Mouse (Mus musculus) forebrain, embryonic 13.5 days (tissue): ENCODE measurements around the gene Irf1. TPM values are rescaled to one million over a fixed set of nuclear protein-coding genes. Genes with fewer than 3 reads are reported as not detected.
A peak's percentile ranks its signal among the peaks of the same experiment; 100 is the strongest.
"Not testable (repeated sequence)": the region's sequence is repeated elsewhere in the genome, so short reads cannot be mapped to it uniquely, and the experiment has no call there.

Experiments used
- ATAC-seq: fragments of 200-750 bp; cut with Nextera tagmentation; 2 replicates; pipeline ENCODE4 v1.8.0; 2017
- H3K27ac ChIP-seq: fragments of 300-500 bp; sonication (generic); 2 replicates; pipeline ENCODE4 v1.5.1; 2015; ENCODE audit warnings: inconsistent platforms, mild to moderate bottlenecking, moderate library complexity
- H3K27me3 ChIP-seq: fragments of 300-500 bp; sonication (generic); 2 replicates; pipeline ENCODE4 v1.6.1; 2015; ENCODE audit warnings: mild to moderate bottlenecking, inconsistent platforms
- H3K36me3 ChIP-seq: fragments of 300-500 bp; sonication (generic); 2 replicates; pipeline ENCODE4 v1.6.1; 2015; ENCODE audit warnings: mild to moderate bottlenecking, inconsistent platforms; ENCODE audit not compliant: poor library complexity, severe bottlenecking
- H3K4me1 ChIP-seq: fragments of 300-500 bp; sonication (generic); 2 replicates; pipeline ENCODE4 v1.6.1; 2015; ENCODE audit warnings: inconsistent platforms
- H3K4me2 ChIP-seq: fragments of 300-500 bp; sonication (generic); 2 replicates; pipeline ENCODE4 v1.6.1; 2015; ENCODE audit warnings: inconsistent platforms, mild to moderate bottlenecking, moderate library complexity
- H3K4me3 ChIP-seq: fragments of 300-500 bp; sonication (generic); 2 replicates; pipeline ENCODE4 v1.5.1; 2015; ENCODE audit warnings: mild to moderate bottlenecking, inconsistent platforms
- H3K9ac ChIP-seq: fragments of 300-500 bp; sonication (generic); 2 replicates; pipeline ENCODE4 v1.6.1; 2015; ENCODE audit warnings: mild to moderate bottlenecking, inconsistent platforms
- H3K9me3 ChIP-seq: fragments of 300-500 bp; sonication (generic); replicated peaks from 2 replicates; pipeline ENCODE4 v1.6.1; 2016; ENCODE audit warnings: inconsistent platforms
- WGBS: fragments of 180-500 bp; shearing (Covaris S2); methylation state at CpG from one replicate; pipeline ENCODE4 v1.1.7; 2015; 5-methylcytosine and 5-hydroxymethylcytosine counted together
- polyA plus RNA-seq: library from polyadenylated mRNA; unstranded; fragments of >200 nt; fragmentation: Nextera tagmentation; extraction: Ambion mirVana; gene quantifications from 2 replicates; pipeline ENCODE4 v1.2.1, GENCODE M21; 2015

The Irf1 gene
- polyA plus RNA-seq, 1 experiment from 2014 or later = 2.7 TPM

DNA sequence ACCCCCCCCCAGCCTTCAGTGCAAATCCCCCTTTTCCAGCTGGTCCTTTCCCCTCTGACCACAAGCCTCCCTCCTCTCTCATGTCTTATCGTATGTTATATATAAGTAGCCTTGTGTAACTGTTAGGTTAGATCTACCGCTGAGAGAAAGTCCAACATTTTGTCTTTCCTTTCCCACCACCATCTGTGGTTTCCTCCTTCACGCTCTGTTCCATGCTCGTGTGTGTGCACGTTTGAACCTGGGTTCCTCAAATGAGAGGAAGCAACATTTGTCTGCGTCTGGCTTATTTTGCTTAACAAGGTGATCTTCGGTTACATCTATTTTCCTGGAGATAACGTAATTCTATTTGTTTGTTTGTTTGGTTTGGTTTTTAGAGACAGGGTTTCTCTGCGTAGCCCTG lies 21.8 kb upstream of the Irf1 start:
- 90% methylated on average over 9 of the region's 9 CpGs for WGBS
- H3K27me3 ChIP-seq = no peaks in the 10 kb centered on the region
- no peak overlapping the region for H3K27ac ChIP-seq
- no peak for ATAC-seq
- no peaks in the 10 kb centered on the region for H3K36me3 ChIP-seq
- no peaks in the 10 kb centered on the region for H3K9me3 ChIP-seq
- no peaks in the 10 kb centered on the region for H3K4me1 ChIP-seq
- H3K9ac ChIP-seq = no peak overlapping the region
- no peak overlapping the region for H3K4me3 ChIP-seq
- H3K4me2 ChIP-seq = no peak overlapping the region

DNA sequence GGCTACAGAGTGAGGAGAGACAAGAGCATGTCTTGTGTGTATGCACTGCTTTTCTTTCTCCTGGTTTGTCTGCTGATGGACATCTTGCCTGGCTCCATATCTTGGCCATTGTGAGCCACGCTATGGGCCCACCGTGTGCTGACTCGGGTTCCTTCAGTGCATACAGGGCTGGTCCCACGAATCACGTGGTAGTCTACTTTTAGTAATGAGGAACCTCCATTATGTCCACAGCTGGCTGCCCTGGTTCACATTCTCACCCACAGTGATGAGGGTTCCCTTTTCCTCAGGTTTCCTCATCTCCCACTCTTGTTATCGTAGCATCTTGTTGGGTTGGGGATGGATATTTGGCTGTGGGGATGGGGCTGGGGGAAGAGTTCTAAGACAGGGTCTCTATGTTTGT lies 21.2 kb upstream of the Irf1 start:
- Histone ChIP-seq H3K9me3 (no peaks in the 10 kb centered on the region; the same call in 1 of the 2 replicates), H3K36me3 (no peaks in the 10 kb centered on the region), H3K4me3 (no peak overlapping the region), H3K27ac (no peak overlapping the region), H3K4me1 (no peaks in the 10 kb centered on the region), H3K4me2 (no peak overlapping the region), H3K27me3 (no peaks in the 10 kb centered on the region), H3K9ac (no peak overlapping the region)
- ATAC-seq = no peak
- 91% methylated on average over 6 of the region's 6 CpGs for WGBS

DNA sequence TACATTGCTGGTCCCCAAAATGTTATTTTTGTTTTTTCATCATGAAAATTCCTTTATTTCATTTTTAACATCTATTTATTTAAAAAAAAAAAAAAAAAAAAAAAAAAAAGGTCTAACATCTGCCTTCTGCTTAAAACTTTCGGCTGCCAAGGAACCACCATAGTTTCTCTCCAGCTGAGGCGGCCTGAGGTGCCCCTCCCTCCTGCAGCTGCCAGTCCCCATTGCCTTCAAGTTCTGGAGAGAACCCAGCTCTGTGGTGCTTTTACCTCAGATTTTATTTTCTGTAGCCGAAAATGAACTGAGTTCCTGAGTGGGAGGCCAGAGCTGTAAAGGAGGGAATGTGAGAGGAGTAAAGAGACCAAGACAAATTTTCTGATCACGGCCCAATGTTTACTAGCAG lies 20.5 kb upstream of the Irf1 start:
- Histone ChIP-seq H3K9ac (no peak overlapping the region), H3K4me2 (no peak overlapping the region), H3K4me1 (no peaks in the 10 kb centered on the region), H3K27me3 (no peaks in the 10 kb centered on the region), H3K36me3 (no peaks in the 10 kb centered on the region), H3K4me3 (no peak overlapping the region), H3K27ac (no peak overlapping the region), H3K9me3 (no peaks in the 10 kb centered on the region; the same call in 1 of the 2 replicates)
- no peak for ATAC-seq
- 70% methylated on average over 4 of the region's 4 CpGs for WGBS

DNA sequence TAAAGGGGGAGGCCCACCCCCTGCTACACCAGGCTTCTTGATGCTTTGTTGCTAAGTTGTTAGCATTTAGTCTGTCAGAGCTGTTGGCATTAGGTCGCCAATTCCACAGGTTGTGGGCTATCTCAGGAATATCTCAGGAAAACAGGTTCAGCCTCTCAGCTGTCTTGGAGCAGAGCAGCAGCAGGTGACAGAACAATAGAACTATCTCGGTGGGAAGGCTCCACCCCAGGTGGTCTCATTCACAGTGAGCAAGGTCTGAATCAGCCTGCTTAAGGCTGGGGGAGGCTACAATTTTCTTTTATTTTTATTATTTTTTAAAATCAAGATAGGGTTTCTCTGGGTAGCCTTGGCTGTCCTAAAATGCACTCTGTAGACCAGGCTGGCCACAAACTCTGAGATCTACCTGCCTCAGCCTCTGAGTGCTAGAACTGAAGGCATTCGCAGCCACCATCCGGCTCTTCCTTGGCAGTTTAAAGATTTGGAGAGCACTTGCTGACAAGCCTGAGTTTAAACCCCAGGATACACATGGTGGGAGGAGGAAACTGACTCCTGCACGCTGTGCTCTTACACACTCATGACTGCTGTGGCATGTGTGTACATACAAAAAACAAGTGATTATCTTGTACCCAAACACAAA lies 20.0 kb upstream of the Irf1 start:
- no peak overlapping the region for H3K4me2 ChIP-seq
- H3K9me3 ChIP-seq = no peaks in the 10 kb centered on the region; the same call in 1 of the 2 replicates
- no peaks in the 10 kb centered on the region for H3K36me3 ChIP-seq
- H3K4me1 ChIP-seq = no peaks in the 10 kb centered on the region
- 52% methylated on average over 5 of the region's 5 CpGs for WGBS
- H3K9ac ChIP-seq = no peak overlapping the region
- no peak for ATAC-seq
- no peak overlapping the region for H3K27ac ChIP-seq
- H3K4me3 ChIP-seq = no peak overlapping the region
- H3K27me3 ChIP-seq = no peaks in the 10 kb centered on the region

DNA sequence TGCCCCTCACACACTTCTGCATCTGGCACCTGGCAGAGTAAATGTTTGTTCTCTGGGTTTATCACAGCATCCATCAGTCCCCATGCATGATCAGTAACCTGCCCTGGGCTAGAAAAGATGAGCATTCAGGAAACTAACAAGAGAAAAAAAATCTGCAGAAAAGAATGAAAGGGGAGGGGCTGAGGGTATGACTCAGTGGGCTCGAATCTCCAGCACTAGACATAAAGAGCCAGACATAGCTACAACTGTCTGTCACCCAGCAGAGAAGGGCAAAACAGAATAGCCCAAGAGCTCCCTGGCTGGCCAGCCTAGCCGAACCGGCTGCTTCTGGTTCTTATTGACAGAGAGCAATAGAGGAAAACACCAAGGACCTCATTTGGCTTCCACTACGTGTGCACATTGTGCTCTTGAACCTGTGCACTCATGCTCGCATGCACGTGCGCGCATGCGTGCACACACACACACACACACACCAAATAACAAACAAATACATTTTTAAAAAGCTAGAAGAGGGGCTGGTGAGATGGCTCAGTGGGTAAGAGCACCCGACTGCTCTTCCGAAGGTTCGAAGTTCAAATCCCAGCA lies 14.7 kb upstream of the Irf1 start:
- H3K27me3 ChIP-seq = peaks cover 7% of the 10 kb centered on the region
- H3K4me3 ChIP-seq = no peak overlapping the region
- H3K9ac ChIP-seq = no peak overlapping the region
- no peaks in the 10 kb centered on the region; the same call in 1 of the 2 replicates for H3K9me3 ChIP-seq
- ATAC-seq = no peak
- no peak overlapping the region for H3K4me2 ChIP-seq
- 80% methylated on average over 12 of the region's 12 CpGs for WGBS
- no peak overlapping the region for H3K27ac ChIP-seq
- no peaks in the 10 kb centered on the region for H3K36me3 ChIP-seq
- H3K4me1 ChIP-seq = peaks cover 13% of the 10 kb centered on the region

DNA sequence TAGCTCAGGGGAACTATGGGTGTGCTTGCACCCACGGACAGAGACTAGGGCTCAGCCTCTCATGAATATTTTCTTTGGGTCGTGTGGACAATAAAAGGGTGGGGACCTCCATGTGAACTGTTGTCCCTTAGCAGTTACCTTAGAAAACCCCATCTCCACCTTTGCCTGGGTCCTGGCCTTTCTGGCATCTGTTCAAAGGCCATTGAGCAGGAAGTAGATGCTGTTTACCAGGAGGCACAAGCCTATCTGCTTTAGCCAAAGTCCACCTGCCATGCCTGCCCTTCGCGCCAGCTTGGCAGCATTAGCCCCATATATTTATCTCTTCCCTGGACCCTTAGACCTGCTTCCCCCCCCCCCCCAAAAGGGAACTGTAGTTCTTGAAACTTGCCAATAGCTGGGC lies 12.2 kb upstream of the Irf1 start:
- H3K4me1 ChIP-seq = peaks cover 21% of the 10 kb centered on the region
- ATAC-seq = no peak
- H3K4me3 ChIP-seq = no peak overlapping the region
- no peaks in the 10 kb centered on the region; the same call in 1 of the 2 replicates for H3K9me3 ChIP-seq
- no peak overlapping the region for H3K9ac ChIP-seq
- 93% methylated on average over 4 of the region's 4 CpGs for WGBS
- H3K27ac ChIP-seq = no peak overlapping the region
- no peaks in the 10 kb centered on the region for H3K36me3 ChIP-seq
- H3K27me3 ChIP-seq = peaks cover 30% of the 10 kb centered on the region
- no peak overlapping the region for H3K4me2 ChIP-seq

DNA sequence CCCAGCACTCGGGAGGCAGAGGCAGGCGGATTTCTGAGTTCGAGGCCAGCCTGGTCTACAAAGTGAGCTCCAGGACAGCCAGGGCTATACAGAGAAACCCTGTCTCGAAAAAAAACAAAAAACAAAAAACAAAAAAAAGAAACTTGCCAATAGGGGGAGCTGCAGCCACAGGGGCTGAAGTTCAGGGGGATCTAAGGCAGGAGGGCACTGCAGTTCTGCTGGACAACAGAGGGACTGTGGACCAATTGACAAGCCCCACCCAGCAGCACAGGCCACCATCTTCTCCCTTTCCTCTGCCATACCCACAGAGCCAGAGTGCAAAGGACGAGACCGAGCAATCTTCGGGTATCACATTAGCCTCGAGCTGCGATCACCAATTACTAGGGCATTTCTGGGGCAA lies 11.8 kb upstream of the Irf1 start:
- not testable (repeated sequence) for H3K4me3 ChIP-seq, H3K36me3 ChIP-seq, H3K4me2 ChIP-seq, H3K27ac ChIP-seq, H3K9me3 ChIP-seq, H3K9ac ChIP-seq, ATAC-seq
- WGBS = 79% methylated on average over 9 of the region's 9 CpGs
- Histone ChIP-seq H3K4me1 (peaks cover 25% of the 10 kb centered on the region), H3K27me3 (peaks cover 34% of the 10 kb centered on the region)

DNA sequence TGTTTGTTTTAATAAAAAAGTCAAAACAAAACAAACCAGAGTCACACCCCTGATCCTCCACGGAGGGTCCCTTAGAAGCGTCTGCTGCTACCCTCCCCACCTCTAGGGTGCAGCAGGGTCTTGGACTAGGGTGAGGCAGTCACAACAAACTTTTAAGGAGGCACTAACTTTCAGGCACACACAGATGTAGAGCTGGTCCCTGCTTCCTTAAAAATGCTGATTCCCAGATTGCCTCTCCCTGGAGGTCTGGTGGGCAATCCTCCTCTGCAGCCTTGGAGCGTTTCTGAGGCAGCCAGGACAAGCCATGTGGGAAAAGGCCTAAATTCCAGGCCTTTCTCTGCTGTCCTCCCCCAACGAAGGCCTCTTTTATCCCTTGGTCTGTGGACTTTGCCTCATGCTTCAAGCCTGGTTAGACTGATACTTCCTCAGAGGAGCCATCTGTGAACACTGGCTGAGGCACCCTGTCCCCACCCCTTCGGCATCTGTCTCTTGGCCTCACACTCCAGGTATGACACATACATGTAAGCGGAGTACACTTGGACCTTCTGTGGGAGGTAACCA lies 10.9 kb upstream of the Irf1 start:
- Histone ChIP-seq H3K36me3 (no peaks in the 10 kb centered on the region), H3K27me3 (peaks cover 42% of the 10 kb centered on the region), H3K9ac (no peak overlapping the region), H3K4me3 (no peak overlapping the region), H3K27ac (no peak overlapping the region), H3K4me2 (no peak overlapping the region), H3K9me3 (no peaks in the 10 kb centered on the region), H3K4me1 (peaks cover 34% of the 10 kb centered on the region)
- 38% methylated on average over 6 of the region's 6 CpGs for WGBS
- ATAC-seq = no peak

DNA sequence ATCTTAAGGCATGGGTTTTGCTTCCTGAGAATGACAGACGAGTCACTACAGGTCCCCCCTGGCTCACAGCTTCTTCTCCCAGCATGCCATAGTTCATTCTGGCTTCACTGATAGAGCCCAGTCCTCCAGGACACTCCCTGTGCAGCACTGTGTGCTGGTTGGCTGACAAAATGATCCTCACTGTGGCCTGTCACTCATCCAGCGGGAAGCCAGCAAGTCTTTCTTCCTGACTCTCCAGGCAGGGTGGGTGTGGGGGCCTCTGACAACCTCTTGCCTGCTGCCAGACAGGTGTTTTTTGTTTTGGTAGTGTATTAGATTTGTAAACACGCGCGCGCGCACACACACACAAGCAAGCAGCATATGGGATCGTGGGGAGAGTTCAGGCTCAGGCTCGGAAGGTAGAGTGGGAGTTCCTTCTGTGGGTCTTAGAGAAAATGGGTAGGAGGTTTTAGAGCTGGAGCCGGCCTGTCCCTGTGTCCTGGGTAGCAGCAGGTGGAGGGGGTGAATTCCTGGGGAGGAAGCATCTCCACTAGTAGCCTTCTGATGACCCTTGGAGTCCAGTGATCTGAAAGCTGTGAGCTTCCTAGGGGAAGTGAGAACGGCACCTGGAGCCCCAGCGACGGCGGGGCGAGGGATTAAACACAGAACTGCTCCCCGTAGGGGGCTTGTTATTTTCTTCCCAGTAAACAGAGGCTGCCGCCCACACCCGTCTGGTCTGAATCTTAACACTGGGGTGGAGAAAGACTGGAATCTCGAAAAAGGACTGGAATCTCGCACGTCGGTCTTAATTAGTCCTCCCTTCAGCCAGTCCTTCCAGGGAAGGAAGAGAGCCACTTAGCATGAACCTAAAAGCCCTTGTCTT lies 10.0 kb upstream of the Irf1 start:
- Histone ChIP-seq H3K27ac (no peak overlapping the region), H3K4me1 (peaks cover 37% of the 10 kb centered on the region), H3K27me3 (peaks cover 42% of the 10 kb centered on the region), H3K9ac (no peak overlapping the region), H3K4me3 (no peak overlapping the region), H3K36me3 (no peaks in the 10 kb centered on the region), H3K4me2 (peak overlapping the region; percentile 38), H3K9me3 (no peaks in the 10 kb centered on the region)
- WGBS = 4% methylated on average over 22 of the region's 22 CpGs
- ATAC-seq = no peak

DNA sequence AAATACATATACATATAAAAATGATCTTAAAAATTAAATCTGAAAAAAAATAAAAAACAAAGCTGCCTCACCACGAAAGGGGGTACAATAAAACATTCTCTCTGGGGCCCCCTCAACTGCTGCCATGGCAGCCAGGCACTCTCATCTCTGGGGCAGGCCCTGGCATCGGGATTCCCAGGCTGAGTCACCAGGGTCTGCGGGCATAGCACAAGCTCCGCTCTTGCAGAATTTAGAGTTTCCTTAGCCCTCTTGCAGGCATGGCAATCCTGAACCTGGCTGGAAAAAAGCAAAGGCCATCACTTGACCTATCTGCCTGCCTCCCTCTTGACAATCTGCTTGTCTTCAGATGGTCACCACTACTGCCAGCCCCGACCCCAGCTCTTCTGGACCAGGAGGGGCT lies 8.5 kb upstream of the Irf1 start:
- Histone ChIP-seq H3K36me3 (no peaks in the 10 kb centered on the region), H3K27ac (no peak overlapping the region), H3K4me3 (no peak overlapping the region), H3K9me3 (no peaks in the 10 kb centered on the region), H3K4me1 (peaks cover 37% of the 10 kb centered on the region), H3K27me3 (peaks cover 42% of the 10 kb centered on the region), H3K4me2 (no peak overlapping the region), H3K9ac (0 out of 2 replicates have a peak overlapping the region, but pooled peaks have one; percentile 0)
- 79% methylated on average over 5 of the region's 5 CpGs for WGBS
- ATAC-seq = no peak

DNA sequence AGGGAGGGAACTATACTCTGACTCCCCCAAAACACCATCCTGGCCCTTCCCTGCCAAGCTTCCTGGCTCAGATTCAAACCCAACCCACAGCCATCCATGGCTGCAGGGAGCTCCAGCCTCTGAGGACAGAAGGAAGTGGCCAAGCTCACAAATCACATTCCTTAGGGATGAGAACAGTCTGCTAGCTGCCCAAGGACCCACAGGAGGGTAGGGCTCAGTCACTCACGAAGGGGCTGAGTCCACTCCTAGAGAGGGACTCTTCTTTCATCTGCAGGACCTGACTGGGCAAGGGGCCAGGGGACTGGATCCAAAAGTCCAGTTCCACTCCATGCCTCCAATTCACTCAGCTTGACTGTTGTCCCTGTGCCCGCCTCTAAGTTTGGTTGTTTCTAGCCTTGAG lies 8.0 kb upstream of the Irf1 start:
- Histone ChIP-seq H3K9ac (0 out of 2 replicates have a peak overlapping the region, but pooled peaks have one; percentile 0), H3K36me3 (no peaks in the 10 kb centered on the region), H3K9me3 (no peaks in the 10 kb centered on the region), H3K4me3 (no peak overlapping the region), H3K4me2 (no peak overlapping the region), H3K27ac (no peak overlapping the region), H3K4me1 (peaks cover 37% of the 10 kb centered on the region), H3K27me3 (peaks cover 42% of the 10 kb centered on the region)
- 51% methylated on average over 2 of the region's 2 CpGs for WGBS
- ATAC-seq = no peak

DNA sequence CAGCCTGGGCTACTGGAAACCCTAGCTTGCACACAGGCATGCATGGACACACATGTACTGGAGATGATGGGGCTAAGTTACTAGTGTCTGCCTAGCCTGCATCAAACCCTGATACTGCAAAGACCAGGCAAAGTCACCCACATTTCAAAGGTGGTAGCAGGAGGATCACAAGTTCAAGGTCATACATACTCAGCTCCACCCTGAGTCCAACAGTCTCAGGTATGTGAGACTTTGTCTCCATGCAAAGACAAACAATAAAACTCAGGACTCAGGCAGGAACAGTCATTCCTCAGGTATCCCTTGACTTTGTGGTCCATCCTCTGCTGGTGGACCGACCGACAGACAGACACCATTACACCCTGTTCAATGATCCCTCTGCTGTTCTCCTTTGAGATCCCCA lies 7.4 kb upstream of the Irf1 start:
- H3K27me3 ChIP-seq = peaks cover 45% of the 10 kb centered on the region
- H3K4me1 ChIP-seq = peaks cover 37% of the 10 kb centered on the region
- H3K4me2 ChIP-seq = peak overlapping the region; percentile 74
- H3K36me3 ChIP-seq = no peaks in the 10 kb centered on the region
- 63% methylated on average over 2 of the region's 2 CpGs for WGBS
- no peaks in the 10 kb centered on the region for H3K9me3 ChIP-seq
- no peak overlapping the region for H3K9ac ChIP-seq
- no peak overlapping the region for H3K27ac ChIP-seq
- no peak for ATAC-seq
- H3K4me3 ChIP-seq = peak overlapping the region; percentile 35
